In the genomic region with DNA sequence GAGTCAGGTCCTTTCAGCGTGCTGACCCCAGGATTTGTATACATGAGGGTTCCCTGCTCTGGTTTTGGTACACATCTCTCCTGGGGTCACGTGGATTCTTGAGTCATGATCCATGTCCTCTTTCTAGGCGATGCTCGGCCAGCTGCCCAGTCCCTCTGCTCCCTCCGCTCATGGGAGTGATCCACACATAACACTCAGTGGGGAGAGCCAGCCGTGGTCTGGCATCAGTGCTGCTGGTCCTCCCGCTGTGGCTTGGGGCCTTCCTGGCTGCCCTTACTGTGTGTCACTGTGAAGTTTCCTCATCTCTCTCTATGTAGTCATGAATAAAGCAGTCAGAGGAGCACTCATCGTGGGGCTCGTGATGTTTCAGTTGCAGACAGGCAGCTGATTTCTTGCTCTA, we compare ENCODE assay signal across 12 mouse cellular contexts.
"Had no signal": no experiment of that assay in that cellular context is flagged by ENCODE, and none has a peak within 500 bp of the region (broad histone marks: within the 10 kb centered on the region; RNA-seq: fewer than 3 reads in every experiment).

No protein-coding gene starts in this region.

- DNase-seq: kidney, postnatal 10 days; kidney, postnatal 4 days; lung, embryonic 14.5 days; lung, postnatal 10 days; lung, postnatal 4 days; right cerebral cortex, adult 18-20 months; right cerebral cortex, postnatal 25 days had no signal

- H3K4me1 ChIP-seq: midbrain, embryonic 13.5 days had no signal

- H3K27ac ChIP-seq: layer of hippocampus, adult 2 months; limb, embryonic 10.5 days; midbrain, embryonic 13.5 days; stomach, postnatal 0 days had no signal

- H3K9ac ChIP-seq: lung, embryonic 14.5 days; midbrain, embryonic 13.5 days had no signal

- H3K27me3 ChIP-seq: midbrain, embryonic 13.5 days had no signal

- H3K4me3 ChIP-seq: layer of hippocampus, adult 2 months; limb, embryonic 10.5 days; midbrain, embryonic 13.5 days had no signal

- H3K4me2 ChIP-seq: liver, embryonic 11.5 days; lung, embryonic 14.5 days; midbrain, embryonic 13.5 days had no signal

- H3K9me3 ChIP-seq: limb, embryonic 10.5 days; midbrain, embryonic 13.5 days had no signal

- ATAC-seq: midbrain, embryonic 13.5 days had no signal
